Mouse (Mus musculus): ENCODE results near the gene Tfap2e. TPM values are rescaled to one million over a fixed set of nuclear protein-coding genes. Genes with fewer than 3 reads are reported as not detected.

The Tfap2e gene
- total and polyA plus RNA-seq, 2 experiments from 2014 or later = not detected

- ATAC-seq (ENCODE audit: insufficient read depth, low read depth) = no peak
- H3K36me3 ChIP-seq (replicated peaks; ENCODE audit: control insufficient read depth, insufficient read depth, low read length) = peaks cover 41% of the 10 kb centered on the region
- peaks cover 7% of the 10 kb centered on the region; the same call in 1 of the 2 replicates for H3K4me1 ChIP-seq (ENCODE audit: control insufficient read depth, insufficient read depth)
- WGBS = 70% methylated on average over 10 of the region's 10 CpGs
- H3K9ac ChIP-seq (replicated peaks; ENCODE audit: low read depth, low read length) = no peak overlapping the region
- no peak for DNase-seq (ENCODE audit: low spot score)
- H3K9me3 ChIP-seq (replicated peaks; ENCODE audit: control insufficient read depth, low read length) = no peaks in the 10 kb centered on the region
- TF ChIP-seq CTCF (IDR thresholded peaks at IDR 0.05; ENCODE audit: low read depth) = no peak
- TF ChIP-seq EP300 (IDR thresholded peaks at IDR 0.05; ENCODE audit: low read depth) = no peak
- no peaks in the 10 kb centered on the region for H3K27me3 ChIP-seq (ENCODE audit: control insufficient read depth, insufficient read depth, low read length)
- H3K4me3 ChIP-seq (ENCODE audit: low read depth, low read length) = no peak overlapping the region
- no peak overlapping the region for H3K4me2 ChIP-seq (ENCODE audit: low read depth, low read length)
- no peak overlapping the region for H3K27ac ChIP-seq (ENCODE audit: low read depth)
Observed at GRCm38 (mm10) chr4:126746194-126746840, 10.3 kb upstream of the Tfap2e start.

DNA sequence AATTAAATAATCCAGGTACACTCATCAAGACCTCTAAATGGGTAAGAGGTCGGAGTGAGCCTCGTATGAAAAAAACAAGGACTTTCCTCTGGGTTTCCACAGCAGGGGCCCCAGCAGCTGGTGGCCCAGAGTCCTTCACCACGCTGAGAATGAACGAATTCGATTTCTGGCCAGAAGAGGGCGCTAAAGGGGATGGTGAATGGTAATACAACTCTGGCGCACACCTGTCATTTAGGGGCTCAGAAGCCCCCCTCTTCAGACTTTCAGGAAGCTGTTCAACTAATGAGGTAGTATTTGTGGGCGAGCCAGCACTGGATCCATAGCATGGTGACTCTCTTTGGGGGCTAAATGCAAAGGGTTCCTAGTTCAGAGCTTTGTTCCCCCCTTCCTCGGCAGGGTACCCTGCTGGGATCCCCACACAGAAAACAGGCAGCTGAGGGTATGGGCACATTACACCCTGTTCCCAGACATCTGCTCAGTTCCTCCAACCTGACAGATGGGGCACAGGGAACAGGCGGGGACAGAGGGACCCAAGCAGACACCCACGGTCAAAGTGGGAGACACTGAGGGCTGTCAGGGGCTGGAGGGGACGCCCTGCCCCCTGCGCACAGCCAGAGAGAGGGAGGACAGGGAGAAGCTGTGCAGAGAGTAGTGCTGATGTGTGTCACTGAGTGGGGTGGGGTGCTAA lies 9.6 kb upstream of the Tfap2e start:
- H3K4me2 ChIP-seq (ENCODE audit: low read depth, low read length) = no peak overlapping the region
- peak; percentile 35 for DNase-seq (ENCODE audit: low spot score)
- no peak overlapping the region for H3K4me3 ChIP-seq (ENCODE audit: low read depth, low read length)
- no peak for ATAC-seq (ENCODE audit: insufficient read depth, low read depth)
- H3K27me3 ChIP-seq (ENCODE audit: control insufficient read depth, insufficient read depth, low read length) = no peaks in the 10 kb centered on the region
- peaks cover 7% of the 10 kb centered on the region; the same call in 1 of the 2 replicates for H3K4me1 ChIP-seq (ENCODE audit: control insufficient read depth, insufficient read depth)
- peaks cover 41% of the 10 kb centered on the region for H3K36me3 ChIP-seq (replicated peaks; ENCODE audit: control insufficient read depth, insufficient read depth, low read length)
- TF ChIP-seq CTCF (IDR thresholded peaks at IDR 0.05; ENCODE audit: low read depth) = peak; percentile 64
- TF ChIP-seq EP300 (IDR thresholded peaks at IDR 0.05; ENCODE audit: low read depth) = no peak
- no peaks in the 10 kb centered on the region for H3K9me3 ChIP-seq (replicated peaks; ENCODE audit: control insufficient read depth, low read length)
- no peak overlapping the region for H3K9ac ChIP-seq (replicated peaks; ENCODE audit: low read depth, low read length)
- WGBS = 44% methylated on average over 13 of the region's 13 CpGs
- H3K27ac ChIP-seq (ENCODE audit: low read depth) = no peak overlapping the region

- WGBS = 91% methylated on average over 14 of the region's 14 CpGs
- Histone ChIP-seq H3K9me3 (replicated peaks; ENCODE audit: control insufficient read depth, low read length) (no peaks in the 10 kb centered on the region), H3K9ac (replicated peaks; ENCODE audit: low read depth, low read length) (no peak overlapping the region), H3K27me3 (ENCODE audit: control insufficient read depth, insufficient read depth, low read length) (no peaks in the 10 kb centered on the region), H3K4me3 (ENCODE audit: low read depth, low read length) (no peak overlapping the region), H3K36me3 (replicated peaks; ENCODE audit: control insufficient read depth, insufficient read depth, low read length) (peaks cover 40% of the 10 kb centered on the region), H3K4me2 (ENCODE audit: low read depth, low read length) (no peak overlapping the region), H3K4me1 (ENCODE audit: control insufficient read depth, insufficient read depth) (peaks cover 3% of the 10 kb centered on the region; the same call in 1 of the 2 replicates), H3K27ac (ENCODE audit: low read depth) (no peak overlapping the region)
- DNase-seq (ENCODE audit: low spot score) (no peak), ATAC-seq (ENCODE audit: insufficient read depth, low read depth) (no peak)
- TF ChIP-seq EP300 (IDR thresholded peaks at IDR 0.05; ENCODE audit: low read depth) (no peak), CTCF (IDR thresholded peaks at IDR 0.05; ENCODE audit: low read depth) (no peak)
Observed at GRCm38 (mm10) chr4:126744831-126745230, 8.8 kb upstream of the Tfap2e start.

GRCm38 (mm10) chr4:126743713-126744112 lies 7.7 kb upstream of the Tfap2e start:
- 30% methylated on average over 11 of the region's 11 CpGs for WGBS
- no peak overlapping the region for H3K9ac ChIP-seq (replicated peaks; ENCODE audit: low read depth, low read length)
- ATAC-seq (ENCODE audit: insufficient read depth, low read depth) (no peak), DNase-seq (ENCODE audit: low spot score) (no peak)
- H3K27me3 ChIP-seq (ENCODE audit: control insufficient read depth, insufficient read depth, low read length) = peaks cover 3% of the 10 kb centered on the region; the same call in 1 of the 2 replicates
- no peak overlapping the region for H3K4me2 ChIP-seq (ENCODE audit: low read depth, low read length)
- peaks cover 35% of the 10 kb centered on the region for H3K36me3 ChIP-seq (replicated peaks; ENCODE audit: control insufficient read depth, insufficient read depth, low read length)
- TF ChIP-seq CTCF (IDR thresholded peaks at IDR 0.05; ENCODE audit: low read depth) (no peak), EP300 (IDR thresholded peaks at IDR 0.05; ENCODE audit: low read depth) (no peak)
- H3K9me3 ChIP-seq (replicated peaks; ENCODE audit: control insufficient read depth, low read length) = no peaks in the 10 kb centered on the region
- H3K4me1 ChIP-seq (ENCODE audit: control insufficient read depth, insufficient read depth) = no peaks in the 10 kb centered on the region
- H3K27ac ChIP-seq (ENCODE audit: low read depth) = no peak overlapping the region
- no peak overlapping the region for H3K4me3 ChIP-seq (ENCODE audit: low read depth, low read length)

DNA sequence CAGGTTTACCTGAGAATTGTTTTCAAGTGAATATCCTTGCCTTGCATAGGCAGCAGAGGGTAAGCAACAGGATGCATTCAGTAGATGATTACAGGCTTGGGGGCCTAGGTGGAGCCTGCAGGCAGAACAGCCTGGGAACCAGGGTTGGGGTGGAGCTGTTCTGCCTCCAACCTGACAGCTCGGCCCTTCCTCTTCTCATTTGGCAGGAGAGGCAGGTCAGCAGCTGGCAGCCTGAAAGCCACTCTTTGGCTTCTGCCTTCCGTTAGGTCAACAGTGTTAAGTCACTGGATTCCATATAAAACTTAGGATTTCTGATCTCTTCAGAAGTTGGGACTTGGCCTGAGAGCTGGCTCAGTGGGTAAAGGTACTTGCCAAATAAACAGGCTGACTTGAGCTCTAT lies 6.9 kb upstream of the Tfap2e start:
- WGBS = 31% methylated on average over 2 of the region's 2 CpGs
- ATAC-seq (ENCODE audit: insufficient read depth, low read depth) = no peak
- no peak overlapping the region for H3K9ac ChIP-seq (replicated peaks; ENCODE audit: low read depth, low read length)
- peaks cover 30% of the 10 kb centered on the region for H3K36me3 ChIP-seq (replicated peaks; ENCODE audit: control insufficient read depth, insufficient read depth, low read length)
- no peak overlapping the region for H3K4me3 ChIP-seq (ENCODE audit: low read depth, low read length)
- DNase-seq (ENCODE audit: low spot score) = no peak
- H3K4me1 ChIP-seq (ENCODE audit: control insufficient read depth, insufficient read depth) = no peaks in the 10 kb centered on the region
- no peaks in the 10 kb centered on the region for H3K9me3 ChIP-seq (replicated peaks; ENCODE audit: control insufficient read depth, low read length)
- no peak overlapping the region for H3K4me2 ChIP-seq (ENCODE audit: low read depth, low read length)
- H3K27ac ChIP-seq (ENCODE audit: low read depth) = no peak overlapping the region
- no peak for TF ChIP-seq EP300 (IDR thresholded peaks at IDR 0.05; ENCODE audit: low read depth)
- no peak for TF ChIP-seq CTCF (IDR thresholded peaks at IDR 0.05; ENCODE audit: low read depth)
- H3K27me3 ChIP-seq (ENCODE audit: control insufficient read depth, insufficient read depth, low read length) = peaks cover 10% of the 10 kb centered on the region

Data from heart, postnatal 0 days (tissue).